Mouse (Mus musculus) retina, embryonic 14.5 days (tissue): Measurements from ENCODE around the gene 4930404N11Rik.
A peak's percentile ranks its signal among the peaks of the same experiment; 100 is the strongest.

ENCODE experiments used
- DNase-seq: peaks from one replicate; pipeline ENCODE4 v3.0.0-alpha.2; 2015; ENCODE audit warnings: low spot score

The 4930404N11Rik gene

DNA sequence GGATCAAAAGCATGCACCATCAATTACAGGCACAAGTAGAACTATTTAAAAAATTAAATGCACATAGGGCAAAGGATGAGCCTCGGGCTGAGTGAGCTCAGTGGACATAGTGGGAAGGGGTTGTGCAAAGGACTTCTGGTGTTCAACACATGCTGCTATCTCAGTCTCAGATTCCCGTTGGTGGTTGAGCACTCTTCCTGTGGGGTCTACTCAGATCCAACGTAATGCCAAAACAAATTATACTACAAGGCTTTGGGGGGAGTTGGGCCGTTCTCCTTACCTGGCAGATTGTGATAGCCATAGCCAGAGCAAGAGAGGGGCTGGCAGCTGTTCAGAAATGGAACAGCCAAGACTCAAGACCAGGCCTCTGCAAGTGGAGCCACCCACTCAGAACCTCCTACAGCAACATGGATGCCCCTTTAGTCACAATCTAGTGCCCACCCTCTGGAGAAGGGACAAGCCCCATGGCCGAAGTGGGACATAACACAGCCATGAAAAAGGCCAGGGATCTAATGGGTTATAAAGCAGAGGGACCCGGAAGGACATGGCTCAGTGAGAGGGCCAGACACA, 14.3 kb upstream of the 4930404N11Rik start:
- no peak for DNase-seq

- no peak for DNase-seq
These were observed 13.6 kb upstream of the 4930404N11Rik start for GRCm38 (mm10) chr10:81379183-81379553.

DNA sequence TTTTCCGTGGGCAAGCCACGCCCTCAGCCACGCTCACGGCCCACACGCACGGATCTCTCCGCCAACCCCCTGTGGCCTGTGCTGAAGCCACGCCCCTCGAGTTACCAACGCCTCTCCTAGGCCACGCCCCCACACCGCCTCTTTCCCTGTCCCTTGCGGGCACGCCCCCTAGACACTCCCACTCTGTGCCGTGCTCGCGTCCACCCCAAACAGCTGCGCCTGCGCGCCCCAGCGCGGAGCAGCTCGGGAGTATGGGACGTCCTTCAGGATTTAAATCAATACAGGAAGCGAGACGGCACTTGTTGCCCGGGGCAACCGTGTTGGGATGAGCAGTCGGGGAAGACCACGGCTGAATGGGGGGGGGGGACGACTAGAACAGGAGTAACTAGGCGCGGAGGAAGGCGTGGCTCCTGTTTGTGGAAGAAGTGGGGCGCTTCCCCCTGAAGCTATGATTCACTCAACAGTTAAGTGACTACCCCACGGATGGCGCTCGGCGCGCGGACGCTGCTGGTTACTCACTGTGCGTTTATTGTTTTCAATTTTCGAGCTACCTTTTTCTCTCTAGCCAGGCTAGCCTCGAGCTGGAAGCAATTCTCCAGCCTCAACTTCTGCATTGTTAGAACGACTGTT, 13.1 kb upstream of the 4930404N11Rik start:
- DNase-seq: peak; percentile 100

DNA sequence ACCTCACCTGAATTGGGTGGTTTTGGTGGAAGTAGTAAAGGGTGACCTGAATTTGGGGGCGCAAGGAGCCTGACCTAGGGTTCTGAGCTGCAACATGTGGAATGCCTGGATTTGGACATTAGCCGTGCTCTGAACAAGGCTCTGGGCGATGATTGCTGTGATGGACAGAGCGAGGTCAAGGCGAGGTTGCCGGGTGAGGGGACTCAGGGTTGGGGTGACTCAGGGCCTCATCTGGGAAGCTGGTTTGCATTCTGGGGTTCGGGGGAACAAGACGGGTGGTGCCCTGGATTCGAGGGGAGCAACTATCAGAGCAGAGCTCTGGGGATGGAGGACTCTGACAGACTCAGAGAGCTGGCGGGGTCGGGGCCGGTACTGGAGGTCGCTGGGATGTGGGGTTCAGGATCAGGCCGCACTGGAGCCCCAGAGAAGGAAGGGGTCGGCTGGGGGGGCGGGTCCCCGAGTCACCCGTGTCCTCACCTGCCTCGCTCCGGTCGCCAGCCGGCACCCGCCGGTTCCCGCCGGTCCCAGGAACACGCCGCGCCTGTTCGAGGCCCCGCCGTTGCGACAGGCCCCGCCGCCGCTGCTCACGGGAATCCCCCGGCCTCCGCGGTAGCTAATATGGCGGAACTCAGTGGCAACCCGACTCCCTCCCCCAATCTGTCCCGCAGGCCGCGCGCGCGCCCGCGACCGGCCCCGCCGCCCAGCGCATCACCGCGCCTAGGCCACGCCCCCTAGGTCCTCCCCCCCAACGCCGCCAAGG, 12.4 kb upstream of the 4930404N11Rik start, which contains the start of gene Fzr1:
Gene Fzr1, minus strand, starts transcription at position 724 of the 760 bp plus-strand sequence.
- no peak for DNase-seq

GRCm38 (mm10) chr10:81377362-81377664, 11.7 kb upstream of the 4930404N11Rik start:
- no peak for DNase-seq

- DNase-seq: no peak
These were observed 11.1 kb upstream of the 4930404N11Rik start for GRCm38 (mm10) chr10:81376561-81377361.

- DNase-seq: no peak
These were observed 9.7 kb upstream of the 4930404N11Rik start for GRCm38 (mm10) chr10:81375322-81375721.

- no peak for DNase-seq
These were observed 1.5 kb upstream of the 4930404N11Rik start for GRCm38 (mm10) chr10:81367207-81367495.

- no peak for DNase-seq
These were observed 1.0 kb upstream of the 4930404N11Rik start for GRCm38 (mm10) chr10:81366477-81367206.

- no peak for DNase-seq
These were observed 543 bp downstream of the 4930404N11Rik start for GRCm38 (mm10) chr10:81365073-81365472.

GRCm38 (mm10) chr10:81364666-81365065, 950 bp downstream of the 4930404N11Rik start:
- DNase-seq: no peak

DNA sequence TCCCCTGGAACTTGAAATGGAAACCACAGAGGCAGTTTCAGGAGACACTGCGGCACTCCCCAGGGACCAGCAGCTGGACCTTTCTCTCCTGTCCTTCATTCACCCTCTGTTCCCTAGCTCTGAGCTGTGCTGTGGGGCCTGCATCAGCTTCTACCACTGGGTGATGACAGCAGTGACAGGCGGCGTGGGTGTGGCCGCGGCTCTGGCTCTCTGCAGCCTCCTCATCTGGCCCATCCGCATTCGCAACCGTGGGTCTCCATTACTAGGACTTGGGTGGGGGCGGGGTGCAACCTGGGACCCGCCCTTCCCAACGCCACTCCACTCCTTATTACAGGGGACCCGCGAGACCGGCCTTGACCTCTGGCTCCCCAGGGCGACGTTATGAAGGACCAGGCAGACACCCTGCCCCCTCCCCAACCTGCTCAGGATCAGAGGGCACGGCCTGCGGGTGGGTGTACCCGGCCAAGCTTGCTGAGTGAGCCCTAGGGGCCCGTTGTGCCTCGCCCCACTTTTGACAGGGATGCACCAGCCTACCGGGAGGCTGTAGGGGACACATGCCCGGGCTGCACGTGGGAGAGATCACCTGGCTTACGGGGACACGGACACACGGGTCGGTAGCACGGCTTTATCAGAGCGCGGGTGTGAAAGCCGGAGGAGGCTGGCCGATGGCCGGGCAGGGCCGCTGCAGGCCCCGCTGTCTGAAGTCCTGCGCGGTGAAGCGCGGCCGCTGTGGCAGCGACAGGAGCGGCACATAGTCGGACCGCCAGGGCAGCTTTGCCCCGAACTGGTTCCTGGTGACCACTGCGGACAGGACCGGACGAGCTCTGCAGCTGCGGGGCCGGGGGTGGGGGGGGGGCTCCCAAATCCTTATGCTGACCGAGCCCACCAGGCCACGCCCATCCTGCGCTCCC, 1.9 kb downstream of the 4930404N11Rik start:
- no peak for DNase-seq

DNA sequence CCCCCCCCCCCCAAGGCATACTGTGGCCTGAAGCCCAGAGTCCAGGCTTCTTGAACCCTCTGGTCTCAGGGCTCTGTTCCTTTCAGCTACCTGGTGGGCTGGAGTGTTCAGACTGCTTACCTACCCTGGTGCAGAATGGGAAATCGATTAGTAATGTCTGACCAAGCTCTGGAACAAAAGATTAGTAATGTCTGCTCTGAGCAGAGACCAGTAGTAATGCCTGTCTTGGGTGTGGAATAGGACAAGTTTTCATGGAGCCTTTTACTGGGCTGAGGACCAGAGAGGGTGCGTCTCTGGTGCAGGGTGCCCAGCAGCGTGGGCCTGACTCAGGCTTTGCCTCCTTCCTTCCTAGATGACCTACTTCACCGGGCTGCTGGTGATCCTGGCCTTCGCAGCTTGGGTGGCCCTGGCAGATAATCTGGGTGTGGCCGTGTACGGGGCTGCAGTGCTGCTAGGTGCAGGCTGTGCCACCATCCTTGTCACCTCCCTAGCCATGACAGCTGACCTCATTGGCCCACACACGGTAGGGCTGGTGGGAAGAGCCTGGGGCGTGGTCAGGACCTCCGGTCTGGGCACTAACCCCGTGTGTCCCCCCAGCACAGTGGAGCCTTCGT, 3.2 kb downstream of the 4930404N11Rik start:
- no peak for DNase-seq

GRCm38 (mm10) chr10:81360721-81361120, 4.9 kb downstream of the 4930404N11Rik start:
- no peak for DNase-seq

DNA sequence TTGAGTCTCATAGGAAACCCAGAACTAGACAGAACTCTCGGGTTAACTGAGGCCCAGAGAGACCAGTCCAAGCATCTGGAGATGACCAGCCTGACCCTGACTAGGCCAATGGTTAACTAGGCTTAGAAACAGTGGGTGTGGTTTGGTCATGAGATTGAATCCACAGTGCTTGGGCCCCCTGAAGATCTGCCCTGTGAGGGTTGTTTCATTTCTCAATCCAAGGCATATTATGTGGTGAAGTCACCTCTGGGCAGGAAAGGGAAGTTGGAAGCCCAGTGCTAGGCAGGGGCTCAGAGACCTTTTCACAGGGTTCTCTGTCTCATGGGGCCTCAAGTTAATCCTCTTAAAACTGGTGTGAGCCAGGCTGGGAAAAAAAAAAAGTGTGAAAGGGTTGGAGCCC, 6.8 kb downstream of the 4930404N11Rik start:
- no peak for DNase-seq

- DNase-seq: no peak
These were observed 7.4 kb downstream of the 4930404N11Rik start for GRCm38 (mm10) chr10:81358209-81358608.

- peak; percentile 92 for DNase-seq
These were observed 8.4 kb downstream of the 4930404N11Rik start, which contains the start of gene Mfsd12 for GRCm38 (mm10) chr10:81356991-81357844. Gene Mfsd12, plus strand, starts transcription at chr10:81357491.

GRCm38 (mm10) chr10:81356352-81356990, 9.1 kb downstream of the 4930404N11Rik start:
- DNase-seq: no peak

DNA sequence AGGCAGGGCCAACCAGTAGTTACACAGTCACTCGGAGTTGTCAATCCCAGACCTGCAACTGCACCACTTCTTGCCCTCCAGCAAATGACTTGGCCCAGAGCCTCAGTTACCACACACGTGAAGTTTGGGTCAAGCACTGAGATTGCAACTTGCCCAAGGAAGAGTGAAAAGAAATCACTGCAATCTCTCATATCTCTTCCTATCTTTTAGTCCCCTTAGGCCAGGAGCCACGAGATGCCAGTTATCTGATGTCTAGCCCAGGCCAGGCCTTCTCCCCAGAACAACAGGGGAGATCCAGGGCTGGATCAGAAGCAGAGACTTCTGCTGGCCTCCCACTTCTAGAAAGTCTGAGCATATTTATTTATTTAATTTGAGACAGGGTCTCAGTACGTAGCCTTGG, 10.1 kb downstream of the 4930404N11Rik start:
- no peak for DNase-seq
